Mouse (Mus musculus): Measurements from ENCODE around the gene AY074887. TPM values are rescaled to one million over a fixed set of nuclear protein-coding genes. Genes with fewer than 3 reads are reported as not detected.
A peak's percentile ranks its signal among the peaks of the same experiment; 100 is the strongest.

Gene AY074887
- total RNA-seq, 2 experiments from 2014 or later = not detected

- intact Hi-C loops (cut with DNase I) = loop anchor here (5.0 kb wide), 1 partner anchor 34 kb away; the partner anchor contains the start of genes AY074887 and Psma4
- DNase-seq (ENCODE audit: low spot score in 2 of 2) = no peak
Measured at GRCm38 (mm10) chr9:54918781-54919180, 32.0 kb downstream of the AY074887 start.

GRCm38 (mm10) chr9:54918191-54918590 is 32.6 kb downstream of the AY074887 start:
- no peak for DNase-seq (ENCODE audit: low spot score in 2 of 2)
- intact Hi-C loops (cut with DNase I) = loop anchor here (5.0 kb wide), 1 partner anchor 34 kb away; the partner anchor contains the start of genes AY074887 and Psma4

GRCm38 (mm10) chr9:54917010-54917677 is 33.7 kb downstream of the AY074887 start, which contains the start of gene Hykk:
Gene Hykk, plus strand, starts transcription at chr9:54917283.
- peak; percentile 84 to 97 for DNase-seq (ENCODE audit: low spot score in 2 of 2)

GRCm38 (mm10) chr9:54916401-54916800 is 34.4 kb downstream of the AY074887 start:
- intact Hi-C loops (cut with DNase I) = loop anchor here (5.0 kb wide), 1 partner anchor 36 kb away; the partner anchor contains the start of genes AY074887 and Psma4
- DNase-seq (ENCODE audit: low spot score in 2 of 2) = no peak

More at GRCm38 (mm10) chr9:54917010-54917677, 33.7 kb downstream of the AY074887 start, which contains the start of gene Hykk:
- intact Hi-C loops (cut with DNase I) = loop anchor here (5.0 kb wide), 1 partner anchor 35 kb away; the partner anchor contains the start of genes AY074887 and Psma4

GRCm38 (mm10) chr9:54915576-54915975 is 35.2 kb downstream of the AY074887 start:
- intact Hi-C loops (cut with DNase I) = loop anchor here (5.0 kb wide), 1 partner anchor 37 kb away; the partner anchor contains the start of genes AY074887 and Psma4
- DNase-seq (ENCODE audit: low spot score in 2 of 2) = no peak

GRCm38 (mm10) chr9:54909446-54909845 is 41.4 kb downstream of the AY074887 start:
- intact Hi-C loops (cut with DNase I) = no loop called here
- DNase-seq (ENCODE audit: low spot score in 2 of 2) = no peak

Other genes starting within 250 kb of the AY074887 start
- gene Wdr61, start 216.5 kb downstream of the AY074887 start, total RNA-seq (2021) = 10 to 100 TPM; 53.9 to 59.2 TPM
- 1 to 10 TPM; 1.7 to 3.4 TPM for gene Crabp1, start 186.2 kb downstream of the AY074887 start, total RNA-seq (2021)
- 10 to 100 TPM; 53.4 to 54.9 TPM for gene Ireb2, start 87.2 kb downstream of the AY074887 start, total RNA-seq (2021)
- gene Hykk, start 33.7 kb downstream of the AY074887 start, total RNA-seq (2021) = 1 to 10 TPM; 1.5 to 1.7 TPM
- 100 to 1,000 TPM; 115 to 122 TPM for gene Psma4, start 208 bp downstream of the AY074887 start, total RNA-seq (2021)
- gene Chrna5, start 29.9 kb upstream of the AY074887 start, total RNA-seq (2021) = 1 to 10 TPM; 2.8 to 3.3 TPM
- gene Chrna3, start 75.6 kb upstream of the AY074887 start, total RNA-seq (2021) = under 1 TPM; 0.66 to 0.76 TPM
- gene Chrnb4, start 97.8 kb upstream of the AY074887 start, total RNA-seq (2021) = under 1 TPM in 1 of 2 experiments, not detected in 1; 0.11 TPM
- gene Ube2q2, start 197.9 kb upstream of the AY074887 start, total RNA-seq (2021) = 10 to 100 TPM; 64.0 to 65.5 TPM